Mouse (Mus musculus) lung, postnatal 10 days (tissue): ENCODE measurements at regions not wholly inside any gene's neighbourhood (a gene's known extent, or its start where the extent isn't known, plus 50 kb on each side); places are given as distances from the start of the nearest gene placed in this dataset.

Source experiments
- DNase-seq: peaks from one replicate; pipeline ENCODE4 v3.0.0; 2021

DNA sequence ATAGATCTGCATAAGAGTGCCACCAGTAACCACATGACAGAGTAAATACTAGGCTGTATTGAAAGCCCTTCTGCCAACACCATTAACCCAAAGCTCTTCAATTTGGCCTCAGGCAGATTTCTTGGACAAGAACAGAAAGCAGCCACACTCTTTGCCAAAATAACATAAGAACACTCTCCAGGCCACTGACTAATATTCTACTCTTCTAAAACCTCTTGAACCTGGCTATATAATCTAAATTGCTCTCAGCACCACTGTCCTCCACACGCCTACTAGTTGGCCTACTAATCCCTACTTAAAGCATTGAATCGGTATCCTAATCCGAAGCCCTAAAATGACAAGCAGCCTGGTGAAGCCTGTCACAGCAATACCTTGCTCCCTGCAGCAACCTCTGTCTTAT, 467.5 kb downstream of the 1700129C05Rik start:
- DNase-seq, result no peak

DNA sequence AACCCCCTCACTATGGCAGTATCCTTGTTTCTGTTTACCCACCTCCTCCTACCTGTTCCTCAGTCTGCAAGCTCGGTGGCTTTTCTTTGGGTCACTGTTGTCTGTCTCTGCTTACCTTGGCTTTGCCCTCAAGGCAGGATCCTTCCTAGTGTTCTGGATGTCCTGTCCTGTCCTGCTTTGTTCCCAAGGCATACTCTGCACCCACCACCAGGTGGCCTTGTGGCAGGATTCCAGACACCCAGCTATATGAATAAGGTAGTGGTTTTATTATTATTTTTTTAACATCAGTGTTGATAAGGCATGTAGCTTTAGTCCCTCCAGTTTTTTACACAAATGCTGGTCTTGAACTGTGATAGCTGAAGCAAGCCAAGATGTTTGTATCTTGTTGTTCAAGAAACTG, 478.7 kb downstream of the 1700129C05Rik start:
- peak; percentile 16 for DNase-seq

DNA sequence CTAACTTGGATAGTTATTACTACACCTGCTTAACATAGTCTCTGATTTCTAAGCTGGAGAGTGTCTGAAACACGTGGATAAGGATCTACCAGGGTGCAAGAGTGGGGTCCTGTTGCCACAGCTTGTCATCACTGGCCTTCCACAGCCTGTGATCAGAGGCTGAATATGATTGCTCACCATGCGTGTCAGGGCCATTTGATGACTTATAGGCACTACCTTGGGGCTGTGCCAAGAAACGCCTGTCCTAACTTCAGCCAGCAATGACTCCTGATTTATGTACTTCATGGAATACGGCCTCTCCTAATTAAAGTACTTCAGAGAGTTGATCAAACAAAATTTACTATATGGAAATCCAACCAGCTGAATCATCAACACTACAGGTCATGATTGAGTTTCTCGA, 480.1 kb downstream of the 1700129C05Rik start:
- no peak for DNase-seq

DNA sequence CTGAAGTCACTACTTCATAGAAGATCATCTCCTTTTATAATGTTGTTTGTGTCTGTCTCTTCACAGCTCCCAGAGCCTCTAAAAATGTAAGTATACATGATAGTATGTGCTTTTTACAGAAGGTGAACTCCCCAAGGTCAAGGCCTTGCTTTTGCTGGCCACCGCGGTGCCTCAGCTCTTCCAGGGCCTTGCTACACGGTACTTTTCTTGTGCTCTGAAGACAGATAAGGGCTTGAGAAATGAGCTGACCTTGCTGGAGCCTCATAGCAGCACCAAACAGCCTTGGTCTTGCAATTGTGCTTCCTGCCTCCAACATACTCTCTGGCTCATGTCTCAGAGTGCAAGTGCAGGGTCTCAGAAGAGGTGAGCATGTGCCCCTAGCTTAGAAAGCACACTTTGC, 481.3 kb downstream of the 1700129C05Rik start:
- DNase-seq, result no peak

DNA sequence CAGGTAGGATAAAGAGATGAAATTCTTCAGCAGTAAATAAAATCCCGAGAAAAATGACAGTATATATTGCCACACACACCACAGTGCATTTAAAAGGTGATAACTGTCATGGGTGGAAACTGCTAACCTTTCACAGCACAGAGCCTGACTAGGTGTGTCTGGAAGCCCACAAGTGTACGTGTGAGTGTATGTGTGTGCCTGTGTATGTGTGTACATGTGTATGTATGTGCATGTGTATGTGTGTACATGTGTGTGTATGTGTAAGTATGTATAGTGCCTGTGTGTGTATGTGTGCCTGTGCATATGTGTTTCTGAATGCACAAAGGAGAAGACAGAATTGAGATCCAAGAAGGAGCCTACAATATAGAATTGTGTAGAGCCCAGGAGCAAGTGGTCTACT, 485.4 kb downstream of the 1700129C05Rik start:
- DNase-seq, result no peak

DNA sequence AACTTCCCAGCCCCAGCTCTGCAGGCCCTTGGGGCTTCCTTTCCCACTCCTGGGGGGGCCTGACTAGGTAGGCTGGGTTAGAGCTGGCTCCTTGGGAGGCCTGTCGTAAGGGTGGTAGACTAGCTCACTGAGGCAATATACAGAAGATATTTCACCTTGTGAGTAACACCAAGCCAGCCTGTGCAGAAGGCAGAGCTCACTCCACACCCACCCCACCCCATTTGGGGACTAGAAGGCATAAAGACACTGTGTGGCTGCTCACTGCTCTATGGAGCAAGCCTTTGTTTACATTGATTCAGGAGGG, 485.8 kb downstream of the 1700129C05Rik start:
- no peak for DNase-seq

DNA sequence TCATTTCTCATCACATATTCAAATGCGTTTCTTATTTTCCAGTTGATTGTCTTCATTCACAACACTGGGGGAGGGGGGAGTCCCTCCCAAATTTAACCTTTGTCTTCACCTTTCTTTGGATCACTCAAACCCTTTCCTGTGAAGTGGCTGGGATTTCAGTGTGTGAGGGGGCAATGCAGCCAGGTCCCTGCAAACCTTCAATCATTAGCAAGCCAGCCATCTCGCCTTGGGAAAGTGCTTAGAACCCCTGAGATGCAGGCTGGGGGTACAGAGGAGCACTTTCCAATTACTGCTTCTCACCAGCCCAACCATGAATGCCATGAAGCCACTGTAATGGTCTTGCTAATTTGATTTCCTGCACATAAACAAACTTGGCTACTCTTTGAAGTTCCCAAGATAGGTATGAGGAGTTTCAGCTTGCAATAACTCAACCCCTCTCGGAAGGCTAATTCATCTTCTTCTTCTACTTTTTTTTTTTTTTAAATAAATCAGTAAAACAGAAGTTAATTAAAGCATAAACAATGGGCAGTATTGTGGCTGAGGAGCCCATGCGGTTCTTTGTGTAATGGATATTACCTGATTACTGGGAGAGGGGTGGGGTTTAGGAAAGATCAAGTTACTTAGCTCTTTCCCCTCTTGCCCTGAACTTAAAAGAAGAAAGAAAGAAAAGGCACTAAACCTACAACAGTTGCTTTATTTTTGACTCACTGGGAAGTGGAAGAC, 486.3 kb downstream of the 1700129C05Rik start:
- no peak for DNase-seq

DNA sequence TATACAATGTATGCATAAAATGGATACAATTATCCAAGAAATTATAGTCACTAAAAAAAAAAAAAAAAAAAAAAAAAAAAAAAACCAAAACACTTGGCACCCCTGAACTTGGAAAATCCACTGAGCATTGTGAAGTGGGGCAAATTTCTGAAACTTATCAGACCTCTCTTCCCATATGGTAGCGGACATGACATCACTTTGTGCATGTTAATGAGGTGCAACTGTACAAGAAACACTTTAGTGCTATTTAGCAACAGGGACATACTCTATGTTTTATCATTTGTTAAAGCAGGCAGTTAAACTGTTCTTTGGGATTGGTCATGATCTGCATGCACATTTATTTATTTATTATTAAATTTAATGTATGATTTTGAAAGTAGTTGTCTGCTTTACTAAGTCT, 489.7 kb downstream of the 1700129C05Rik start:
- DNase-seq, result no peak

DNA sequence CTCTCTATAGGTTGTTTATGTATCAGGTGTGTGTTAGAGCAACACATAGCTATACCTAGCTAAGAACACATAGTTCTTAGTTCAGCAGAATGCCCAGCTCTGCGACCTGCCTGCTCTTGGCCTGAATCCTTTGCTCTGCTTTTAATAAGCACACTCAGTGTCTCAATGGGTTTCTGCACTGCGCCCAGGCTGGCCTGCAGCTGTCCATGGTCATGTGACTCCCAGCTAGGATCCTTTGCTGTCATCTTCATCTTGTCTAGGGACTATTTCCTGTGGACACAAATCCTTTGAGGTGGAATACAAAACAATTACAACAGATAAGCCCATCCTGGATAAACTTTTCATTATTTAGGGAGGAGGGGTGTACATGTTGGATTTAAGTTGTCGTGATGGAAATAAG, 490.7 kb downstream of the 1700129C05Rik start:
- DNase-seq, result no peak

DNA sequence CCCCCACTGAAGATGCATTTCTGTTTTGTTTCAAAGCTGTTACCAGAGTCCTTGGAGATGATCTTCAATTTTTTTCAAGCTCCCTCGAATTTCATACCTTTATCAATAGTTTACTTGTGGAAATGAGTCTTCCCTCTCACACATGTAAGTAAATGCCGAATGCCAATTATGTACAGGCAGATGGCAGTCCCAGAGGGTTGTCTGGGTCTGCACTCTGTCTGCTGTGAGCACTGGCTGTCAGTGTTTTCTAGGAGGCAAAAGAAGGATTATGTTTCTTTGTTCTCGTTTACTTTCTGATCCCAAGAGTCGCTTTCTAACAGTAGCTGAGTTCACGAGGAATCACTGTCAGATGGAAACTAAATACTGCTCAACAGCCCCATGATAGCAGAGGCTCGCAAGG, 491.5 kb downstream of the 1700129C05Rik start:
- no peak for DNase-seq

DNA sequence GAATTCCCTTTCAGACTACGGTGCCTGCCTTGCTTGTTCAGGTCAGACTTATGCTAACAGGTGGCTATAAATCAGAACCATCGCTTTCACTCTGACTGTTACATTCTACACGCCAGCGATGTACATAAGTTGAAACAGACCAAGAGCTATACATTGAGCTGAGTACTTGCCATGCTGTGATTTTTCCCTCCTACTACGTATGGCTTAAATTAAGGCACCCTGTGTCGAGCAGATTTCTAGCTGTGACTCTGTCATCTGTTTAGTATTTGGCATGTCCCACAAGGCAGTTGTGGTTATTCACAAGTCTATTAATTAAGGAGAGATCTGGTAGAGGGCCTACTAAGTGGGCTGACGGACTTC, 504.4 kb downstream of the 1700129C05Rik start:
- DNase-seq, result no peak

DNA sequence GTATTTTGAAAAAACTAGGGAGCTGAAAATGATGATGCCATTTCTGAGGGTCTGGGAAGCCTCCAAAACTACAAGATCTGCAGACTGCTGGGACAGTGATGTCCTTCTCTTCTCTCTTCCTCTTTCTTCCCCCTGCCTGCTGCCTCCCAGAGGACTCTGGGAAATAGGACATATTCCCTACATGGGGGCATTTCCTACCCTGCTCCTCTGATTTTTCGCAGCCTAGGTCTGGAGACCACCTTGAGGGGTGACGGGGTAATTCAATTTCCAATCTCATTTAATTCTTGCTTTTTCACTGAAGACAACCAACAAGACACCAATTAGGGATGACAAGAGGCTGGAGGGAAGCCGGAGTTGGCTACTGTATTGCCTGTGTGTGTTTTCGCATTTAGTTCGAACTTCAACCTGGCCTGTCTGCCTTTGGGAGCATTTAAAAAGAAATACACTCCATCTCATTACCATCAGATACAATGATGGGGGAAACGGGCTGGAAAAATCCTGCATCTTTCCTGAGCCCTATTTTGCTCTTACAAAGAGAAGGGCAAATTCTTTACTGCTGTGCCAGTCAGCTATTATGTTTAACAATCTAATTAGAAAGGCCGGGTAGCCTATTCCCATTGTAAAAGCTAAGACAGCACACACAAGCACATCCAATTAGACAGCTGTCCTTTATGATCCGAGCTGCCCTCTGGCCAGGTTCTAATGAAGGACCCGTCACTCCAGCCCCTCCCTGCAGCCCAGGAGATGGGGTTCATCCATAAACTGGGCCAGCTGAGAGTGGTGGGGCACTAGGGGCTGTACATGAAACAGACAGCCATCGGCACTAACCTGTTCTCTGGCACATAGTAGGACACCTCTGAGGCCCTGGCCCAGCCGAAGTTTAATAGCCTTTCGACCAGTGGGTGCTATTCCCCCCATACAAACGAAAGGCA, 505.0 kb downstream of the 1700129C05Rik start:
- DNase-seq, result no peak

DNA sequence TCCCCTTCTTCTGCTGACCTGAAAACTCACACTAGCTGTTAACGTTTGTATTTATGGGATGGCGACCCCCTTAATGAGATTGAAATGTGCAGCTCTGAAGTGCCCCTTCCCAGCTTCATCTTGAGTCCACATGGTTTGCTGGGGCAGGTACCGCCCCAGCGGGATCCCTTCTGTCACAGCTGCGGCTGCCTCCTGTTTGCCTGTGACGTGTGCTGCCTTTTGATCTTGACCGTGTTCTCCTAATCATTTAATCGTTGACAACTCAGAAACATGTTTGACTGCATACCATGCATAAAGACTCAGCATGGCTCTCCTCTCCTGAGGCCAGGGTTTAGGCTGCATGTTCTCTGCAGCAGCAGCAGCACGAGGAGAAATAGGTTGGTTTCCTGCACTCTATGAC, 511.5 kb downstream of the 1700129C05Rik start:
- no peak for DNase-seq

DNA sequence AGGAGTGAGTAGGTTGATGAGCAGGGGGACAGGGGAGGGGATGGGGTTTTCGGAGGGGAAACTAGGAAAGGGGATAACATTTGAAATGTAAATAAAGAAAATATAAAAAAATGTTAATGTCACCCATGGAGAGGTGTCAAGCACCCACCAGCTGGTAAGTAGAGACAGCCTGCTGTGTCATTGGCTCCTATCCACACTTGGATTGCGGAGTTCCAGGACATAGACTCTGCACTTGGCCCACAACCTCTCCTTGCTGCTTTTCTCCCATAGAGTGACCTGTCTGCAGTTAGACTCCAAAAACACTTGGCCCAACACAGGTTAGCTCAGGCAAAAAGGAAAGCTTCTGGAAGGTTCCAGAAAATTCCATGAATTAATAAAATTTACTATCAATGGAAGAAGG, 514.4 kb downstream of the 1700129C05Rik start:
- DNase-seq, result no peak

DNA sequence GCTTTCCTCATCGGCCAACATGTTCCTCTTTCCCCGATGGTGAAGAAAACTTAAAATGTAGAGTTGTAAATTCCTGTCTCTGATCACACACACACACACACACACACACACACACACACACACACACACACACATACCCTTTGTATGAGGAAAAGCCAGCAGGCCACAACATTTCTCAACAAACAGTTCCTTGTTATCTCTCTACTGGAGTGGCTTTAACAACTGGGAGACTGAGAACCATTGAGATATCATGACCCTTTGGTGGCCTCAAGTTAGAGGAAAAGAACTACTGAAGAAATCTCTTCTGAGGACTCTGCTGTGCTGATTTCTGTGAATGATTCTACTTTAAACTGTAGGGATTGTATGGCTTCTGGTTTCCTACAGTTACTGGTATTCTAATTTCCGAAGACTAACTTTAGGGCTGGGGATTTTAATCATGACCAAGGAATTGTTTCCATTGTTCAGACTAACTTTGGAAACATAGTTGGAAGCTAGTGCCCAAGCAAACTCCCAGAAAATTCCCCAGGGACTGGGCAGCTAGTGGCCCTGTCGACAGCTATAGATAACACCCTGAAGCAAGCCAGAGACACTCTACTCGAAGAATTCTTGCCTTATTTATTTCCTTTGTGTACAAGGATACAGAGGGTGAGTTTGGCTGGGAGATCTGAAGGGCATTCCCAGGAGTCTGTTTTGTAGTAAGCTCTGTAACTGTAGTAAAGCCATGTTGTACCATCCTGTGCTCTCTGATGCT, 516.0 kb downstream of the 1700129C05Rik start:
- no peak for DNase-seq

DNA sequence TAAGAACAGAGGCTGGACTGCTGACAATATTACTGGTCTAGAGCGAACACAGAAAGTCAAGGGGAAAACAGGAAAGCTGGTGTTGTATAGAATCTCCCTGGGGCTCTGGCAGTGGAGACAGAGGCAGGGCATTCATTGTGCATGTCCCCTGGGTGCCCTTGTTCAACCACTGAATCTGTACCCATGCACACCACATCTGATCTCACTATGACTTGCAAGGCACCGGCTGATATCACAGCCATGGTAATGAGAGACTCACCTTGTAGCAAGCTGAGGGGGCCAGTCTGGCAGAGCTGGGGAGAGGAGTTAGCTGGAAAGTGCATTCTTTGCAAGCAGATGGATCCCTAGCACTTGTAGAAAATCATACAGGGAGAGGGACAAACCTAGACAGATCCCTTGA, 522.5 kb downstream of the 1700129C05Rik start:
- DNase-seq, result no peak

DNA sequence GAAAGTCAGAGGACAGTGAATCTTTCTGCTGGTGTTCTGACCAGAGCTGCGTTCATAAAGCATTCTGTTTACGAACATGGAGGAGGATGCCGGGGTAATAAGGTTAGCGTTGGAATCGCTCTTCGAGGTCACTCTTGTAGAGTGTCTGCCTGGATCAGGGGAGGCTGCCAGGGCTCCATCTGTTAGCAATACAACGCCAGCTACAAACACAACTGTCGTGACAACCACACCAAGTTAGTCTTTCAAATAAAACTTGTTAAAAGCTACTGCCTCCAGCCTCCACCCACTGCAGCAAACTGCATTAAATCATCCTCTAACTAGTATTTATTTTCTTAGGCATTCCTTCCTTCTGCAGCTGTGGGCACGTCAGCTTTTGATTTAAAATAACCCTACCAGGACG, 525.0 kb downstream of the 1700129C05Rik start:
- DNase-seq, result no peak

DNA sequence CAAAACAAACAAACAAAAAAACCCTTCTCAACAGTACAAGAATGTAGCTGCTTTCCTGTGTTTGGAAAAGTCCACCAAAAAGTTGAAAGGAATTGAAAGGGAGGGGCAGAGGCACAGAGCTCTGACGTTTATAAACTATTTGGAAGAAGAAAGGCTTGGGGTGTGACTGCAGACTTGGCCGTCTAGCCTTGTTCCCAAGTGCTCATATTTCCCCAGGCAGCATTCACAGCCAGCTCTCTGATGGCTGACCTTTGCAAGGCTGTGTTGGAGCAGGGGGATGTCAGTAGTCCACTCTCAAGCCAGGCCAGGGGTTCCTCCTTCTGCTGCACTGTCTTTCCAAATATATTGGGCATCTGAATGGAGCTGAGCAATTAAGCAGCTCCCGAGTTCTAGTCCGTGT, 534.5 kb downstream of the 1700129C05Rik start:
- peak; percentile 50 for DNase-seq

DNA sequence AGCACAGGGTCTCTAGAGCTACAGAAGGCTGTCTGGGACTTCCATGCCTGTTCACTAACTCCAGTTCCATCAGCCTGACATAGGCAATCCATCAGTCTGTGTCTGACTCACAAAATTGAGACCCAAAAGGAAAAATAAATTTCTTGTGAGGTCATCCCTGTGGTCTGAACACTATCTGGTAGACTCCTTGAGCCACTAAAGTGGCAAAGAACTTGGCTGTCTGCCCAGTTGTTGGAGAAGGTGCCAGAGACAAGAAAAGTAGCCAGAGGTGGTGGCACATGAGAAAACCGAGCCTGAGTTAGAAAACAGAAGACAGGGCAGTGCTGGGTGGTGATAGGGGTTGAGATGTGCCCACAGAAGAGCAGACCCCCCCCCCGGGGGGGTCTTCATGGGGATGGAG, 535.0 kb downstream of the 1700129C05Rik start:
- peak; percentile 57 for DNase-seq

DNA sequence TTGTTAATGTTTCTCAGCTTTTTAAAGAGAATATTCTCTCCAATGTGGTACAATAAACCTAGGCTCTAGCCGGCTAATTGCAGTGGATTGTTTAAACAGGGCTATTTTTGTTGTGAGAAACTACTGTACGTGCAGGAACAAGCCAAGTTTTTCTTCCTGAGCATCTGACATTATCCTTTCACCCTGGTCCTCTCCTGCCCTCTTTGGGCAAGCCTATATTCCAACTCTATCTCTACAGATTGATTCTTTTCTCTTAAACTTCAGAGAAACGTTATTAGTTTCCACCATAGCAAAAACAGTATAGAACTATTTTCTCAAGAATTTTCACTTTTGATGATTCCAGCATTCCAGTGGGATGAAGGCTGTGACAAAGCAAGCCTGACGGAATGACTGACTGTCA, 535.2 kb downstream of the Fgf9 start:
- peak; percentile 4 for DNase-seq

DNA sequence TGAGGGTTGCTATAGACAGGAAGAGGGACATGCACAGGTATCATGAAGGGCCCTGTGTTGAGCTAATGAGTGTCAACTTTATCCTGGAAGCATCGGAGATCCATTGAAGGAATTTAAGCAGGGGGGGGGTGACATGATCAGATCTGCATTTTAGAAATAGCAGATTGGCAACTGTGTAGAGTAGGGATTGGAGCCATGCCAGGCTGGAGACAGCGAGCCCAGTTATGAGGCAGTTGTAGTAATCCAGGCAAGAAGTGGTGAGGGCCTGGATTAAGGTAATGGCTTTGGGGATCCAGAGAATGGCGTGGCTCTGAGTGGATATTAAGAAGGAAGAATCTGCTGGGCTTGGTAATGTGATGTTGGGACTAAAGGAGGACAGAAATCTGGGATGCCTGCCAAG, 528.5 kb downstream of the Fgf9 start:
- DNase-seq, result no peak

DNA sequence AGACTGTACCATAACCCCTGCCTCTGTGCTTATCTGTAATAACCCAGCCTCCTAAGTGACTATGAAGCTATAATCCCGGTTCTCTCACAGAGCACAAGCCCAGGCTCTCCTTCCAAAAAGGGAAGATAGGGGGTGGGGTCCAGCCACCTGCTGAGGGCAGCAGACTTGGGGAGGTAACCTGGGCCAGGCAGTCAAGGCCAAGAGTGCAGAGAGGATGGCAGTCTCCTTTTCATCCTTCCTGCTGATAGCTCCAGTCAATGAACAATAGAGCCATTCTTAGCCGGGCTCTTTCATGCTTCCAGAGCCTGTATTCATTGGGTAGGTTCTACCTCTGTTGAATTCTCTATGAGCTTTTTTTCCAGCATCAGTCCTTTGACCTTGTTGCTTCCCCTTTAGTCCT, 527.5 kb downstream of the Fgf9 start:
- DNase-seq, result no peak

DNA sequence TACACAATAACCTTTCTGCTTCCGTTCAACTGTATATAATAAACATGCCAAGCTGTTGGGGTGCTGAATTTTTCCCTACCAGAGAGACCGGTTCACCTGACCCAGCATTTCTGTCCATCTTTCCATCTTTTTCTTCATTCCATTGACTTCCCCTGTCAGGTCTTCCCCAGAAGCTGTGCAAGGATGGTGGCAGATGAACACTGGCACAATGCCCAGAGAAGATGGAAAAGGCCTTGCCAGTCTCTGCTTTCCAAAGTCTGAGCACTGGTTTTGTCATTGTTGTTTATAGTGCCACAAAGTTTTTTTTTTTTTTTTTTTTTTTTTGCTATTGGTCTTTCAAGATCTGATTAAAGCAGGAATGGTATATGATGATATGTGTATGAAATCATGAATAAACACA, 526.6 kb downstream of the Fgf9 start:
- no peak for DNase-seq

DNA sequence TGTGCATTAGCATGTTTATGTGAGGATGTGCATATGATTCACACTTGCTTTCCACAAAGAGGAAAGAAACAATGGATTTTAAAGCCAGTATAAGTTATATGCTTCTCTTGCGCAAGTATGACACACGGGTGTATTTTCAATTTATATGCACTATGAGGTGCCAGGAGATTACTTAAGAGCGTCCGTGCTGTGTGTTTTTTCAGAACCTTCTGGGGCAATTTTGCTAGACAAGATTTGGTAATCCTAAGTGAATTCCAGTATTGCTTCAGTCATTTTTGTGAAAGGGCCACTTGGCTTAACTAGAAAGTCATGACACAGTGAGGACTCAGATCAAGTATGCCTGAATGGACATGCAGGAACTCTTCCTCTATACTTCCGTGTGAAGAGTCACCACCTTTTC, 511.5 kb downstream of the Fgf9 start:
- DNase-seq, result no peak
